Mouse (Mus musculus) neural tube, embryonic 14.5 days (tissue): ENCODE data around the gene Fkbp1a. TPM values are rescaled to one million over a fixed set of nuclear protein-coding genes. Genes with fewer than 3 reads are reported as not detected.

Source experiments
- ATAC-seq: fragments of 200-750 bp; cut with Nextera tagmentation; 2 replicates; pipeline ENCODE4 v1.8.0; 2017; ENCODE audit warnings: low read depth, mild to moderate bottlenecking, moderate TSS enrichment, moderate library complexity
- H3K27ac ChIP-seq: fragments of 300-500 bp; sonication (generic); 2 replicates; pipeline ENCODE4 v1.5.1; 2014; ENCODE audit warnings: low read depth, mild to moderate bottlenecking, control low read depth, low read length, moderate library complexity, mixed read lengths
- H3K27me3 ChIP-seq: fragments of 300-500 bp; sonication (generic); 2 replicates; pipeline ENCODE4 v1.6.1; 2014; ENCODE audit warnings: low read length; ENCODE audit not compliant: control insufficient read depth, insufficient read depth
- H3K36me3 ChIP-seq: fragments of 300-500 bp; sonication (generic); 2 replicates; pipeline ENCODE4 v1.6.1; 2014; ENCODE audit warnings: low read length, mixed read lengths; ENCODE audit not compliant: control insufficient read depth, insufficient read depth
- H3K4me1 ChIP-seq: fragments of 300-500 bp; sonication (generic); 2 replicates; pipeline ENCODE4 v1.6.1; 2014; ENCODE audit warnings: low read length; ENCODE audit not compliant: control insufficient read depth, insufficient read depth
- H3K4me2 ChIP-seq: fragments of 300-500 bp; sonication (generic); 2 replicates; pipeline ENCODE4 v1.6.1; 2014; ENCODE audit warnings: mild to moderate bottlenecking, low read depth, low read length, control low read depth
- H3K4me3 ChIP-seq: fragments of 300-500 bp; sonication (generic); 2 replicates; pipeline ENCODE4 v1.5.1; 2014; ENCODE audit warnings: low read depth, low read length, control low read depth, mixed read lengths
- H3K9ac ChIP-seq: fragments of 300-500 bp; sonication (generic); replicated peaks from 2 replicates; pipeline ENCODE4 v1.6.1; 2014; ENCODE audit warnings: low read depth, mild to moderate bottlenecking, control low read depth, low read length, mixed read lengths
- H3K9me3 ChIP-seq: fragments of 300-500 bp; sonication (generic); 2 replicates; pipeline ENCODE4 v1.6.1; 2016; ENCODE audit warnings: low read length; ENCODE audit not compliant: control insufficient read depth
- WGBS: fragments of 180-500 bp; shearing (Covaris S2); extraction: QIAGEN DNeasy Blood & Tissue Kit; methylation state at CpG from one replicate; pipeline ENCODE4 v1.1.7; 2014; 5-methylcytosine and 5-hydroxymethylcytosine counted together
- polyA plus RNA-seq: library from polyadenylated mRNA; unstranded; fragments of >200 nt; fragmentation: Nextera tagmentation; extraction: Ambion mirVana; gene quantifications from 2 replicates; pipeline ENCODE4 v1.2.1, GENCODE M21; 2014

Fkbp1a gene
- 618 and 641 TPM in 2 replicates for polyA plus RNA-seq

GRCm38 (mm10) chr2:151542323-151543062 lies at the start of gene Fkbp1a:
Fkbp1a (plus strand) TSS chr2:151542483.
- Histone ChIP-seq H3K36me3 (peaks cover 19% of the 10 kb centered on the region), H3K4me3 (peak within 1 kb of the TSS; percentile 70), H3K4me1 (peaks cover 31% of the 10 kb centered on the region), H3K9me3 (no peaks in the 10 kb centered on the region), H3K27me3 (no peaks in the 10 kb centered on the region), H3K9ac (peak within 1 kb of the TSS; percentile 76), H3K27ac (peak within 1 kb of the TSS; percentile 88), H3K4me2 (peak within 1 kb of the TSS; percentile 95)
- WGBS, result under 1% methylated on average over 57 of the region's 93 CpGs
- ATAC-seq, result peak; percentile 98

- ATAC-seq, result peak; percentile 100
- Histone ChIP-seq H3K9ac (peak within 1 kb of the TSS; percentile 85), H3K4me3 (peak within 1 kb of the TSS; percentile 82), H3K9me3 (no peaks in the 10 kb centered on the region), H3K4me2 (peak within 1 kb of the TSS; percentile 59), H3K36me3 (peaks cover 7% of the 10 kb centered on the region; the same call in 1 of the 2 replicates), H3K27ac (no peak within 1 kb of the TSS), H3K4me1 (peaks cover 15% of the 10 kb centered on the region), H3K27me3 (no peaks in the 10 kb centered on the region)
- WGBS, result under 1% methylated on average over 62 of the region's 73 CpGs
These were observed 48.1 kb upstream of the Fkbp1a start, which contains the start of gene Nsfl1c for GRCm38 (mm10) chr2:151494035-151494803. Nsfl1c (plus strand) TSS chr2:151494182.

- Histone ChIP-seq H3K27ac (no peak overlapping the region), H3K4me2 (no peak overlapping the region), H3K4me1 (peaks cover 15% of the 10 kb centered on the region), H3K36me3 (peaks cover 29% of the 10 kb centered on the region), H3K9ac (no peak overlapping the region), H3K27me3 (no peaks in the 10 kb centered on the region), H3K9me3 (no peaks in the 10 kb centered on the region), H3K4me3 (no peak overlapping the region)
- no peak for ATAC-seq
- WGBS, result 55% methylated on average over 3 of the region's 3 CpGs
These were observed 43.9 kb upstream of the Fkbp1a start for GRCm38 (mm10) chr2:151498358-151498757.

GRCm38 (mm10) chr2:151500442-151501007 lies 41.8 kb upstream of the Fkbp1a start:
- WGBS, result 97% methylated on average over 6 of the region's 6 CpGs
- ATAC-seq, result no peak
- Histone ChIP-seq H3K4me2 (no peak overlapping the region), H3K4me1 (0 out of 2 replicates have a peak, but pooled peaks cover 8% of the 10 kb centered on the region), H3K4me3 (no peak overlapping the region), H3K36me3 (peaks cover 48% of the 10 kb centered on the region), H3K9ac (no peak overlapping the region), H3K9me3 (no peaks in the 10 kb centered on the region), H3K27me3 (no peaks in the 10 kb centered on the region), H3K27ac (no peak overlapping the region)

- WGBS, result 83% methylated on average over 4 of the region's 4 CpGs
- Histone ChIP-seq H3K9me3 (no peaks in the 10 kb centered on the region), H3K4me2 (no peak overlapping the region), H3K27ac (no peak overlapping the region), H3K4me1 (no peaks in the 10 kb centered on the region), H3K36me3 (peaks cover 71% of the 10 kb centered on the region), H3K27me3 (no peaks in the 10 kb centered on the region), H3K4me3 (no peak overlapping the region), H3K9ac (no peak overlapping the region)
- no peak for ATAC-seq
These were observed 38.1 kb upstream of the Fkbp1a start for GRCm38 (mm10) chr2:151504226-151504625.

GRCm38 (mm10) chr2:151512199-151512598 lies 30.1 kb upstream of the Fkbp1a start:
- Histone ChIP-seq H3K27ac (no peak overlapping the region), H3K4me3 (no peak overlapping the region), H3K4me2 (no peak overlapping the region), H3K27me3 (no peaks in the 10 kb centered on the region), H3K36me3 (peaks cover 53% of the 10 kb centered on the region), H3K9me3 (no peaks in the 10 kb centered on the region), H3K4me1 (no peaks in the 10 kb centered on the region), H3K9ac (no peak overlapping the region)
- peak; percentile 62; the same call in 1 of the 2 replicates for ATAC-seq

GRCm38 (mm10) chr2:151513525-151514285 lies 28.6 kb upstream of the Fkbp1a start:
- ATAC-seq, result no peak

GRCm38 (mm10) chr2:151519000-151519399 lies 23.3 kb upstream of the Fkbp1a start:
- no peak overlapping the region for H3K9ac ChIP-seq
- no peak overlapping the region for H3K27ac ChIP-seq
- H3K4me3 ChIP-seq, result no peak overlapping the region
- 90% methylated on average over 2 of the region's 2 CpGs for WGBS
- H3K4me2 ChIP-seq, result no peak overlapping the region
- H3K36me3 ChIP-seq, result peaks cover 11% of the 10 kb centered on the region; the same call in 1 of the 2 replicates
- no peaks in the 10 kb centered on the region for H3K9me3 ChIP-seq
- H3K27me3 ChIP-seq, result no peaks in the 10 kb centered on the region
- no peaks in the 10 kb centered on the region for H3K4me1 ChIP-seq
- no peak for ATAC-seq

More at GRCm38 (mm10) chr2:151513525-151514285, 28.6 kb upstream of the Fkbp1a start:
- no peaks in the 10 kb centered on the region for H3K9me3 ChIP-seq
- peaks cover 42% of the 10 kb centered on the region for H3K36me3 ChIP-seq
- H3K4me2 ChIP-seq, result no peak overlapping the region
- no peaks in the 10 kb centered on the region for H3K4me1 ChIP-seq
- WGBS, result 87% methylated on average over 3 of the region's 3 CpGs
- H3K4me3 ChIP-seq, result no peak overlapping the region
- H3K27me3 ChIP-seq, result no peaks in the 10 kb centered on the region
- no peak overlapping the region for H3K9ac ChIP-seq
- no peak overlapping the region for H3K27ac ChIP-seq
